Mouse (Mus musculus) liver, postnatal 0 days (tissue): Measurements from ENCODE around the gene Nop10. TPM values are rescaled to one million over a fixed set of nuclear protein-coding genes. Genes with fewer than 3 reads are reported as not detected.
A peak's percentile ranks its signal among the peaks of the same experiment; 100 is the strongest.

ENCODE experiments used
- ATAC-seq: fragments of 200-750 bp; cut with Nextera tagmentation; 2 replicates; pipeline ENCODE4 v1.8.0; 2017; ENCODE audit warnings: mild to moderate bottlenecking, moderate library complexity
- DNase-seq: peaks from one replicate; pipeline ENCODE4 v3.0.0-alpha.2; 2016
- H3K27ac ChIP-seq: fragments of 300-500 bp; sonication (generic); 2 replicates; pipeline ENCODE4 v1.5.1; 2014; ENCODE audit warnings: antibody characterized with exemption, moderate library complexity, mild to moderate bottlenecking, low read depth
- H3K27me3 ChIP-seq: fragments of 300-500 bp; sonication (generic); 2 replicates; pipeline ENCODE4 v1.6.1; 2014; ENCODE audit warnings: low read length, control low read depth, mixed read lengths; ENCODE audit not compliant: insufficient read depth
- H3K36me3 ChIP-seq: fragments of 300-500 bp; sonication (generic); replicated peaks from 2 replicates; pipeline ENCODE4 v1.6.1; 2014; ENCODE audit warnings: mild to moderate bottlenecking, control low read depth, low read length, moderate library complexity, mixed read lengths; ENCODE audit not compliant: insufficient read depth
- H3K4me1 ChIP-seq: fragments of 300-500 bp; sonication (generic); 2 replicates; pipeline ENCODE4 v1.6.1; 2014; ENCODE audit warnings: antibody characterized with exemption, mild to moderate bottlenecking, control low read depth; ENCODE audit not compliant: insufficient read depth
- H3K4me2 ChIP-seq: fragments of 300-500 bp; sonication (generic); 2 replicates; pipeline ENCODE4 v1.6.1; 2014; ENCODE audit warnings: low read depth, mild to moderate bottlenecking, low read length, moderate library complexity, mixed read lengths
- H3K4me3 ChIP-seq: fragments of 300-500 bp; sonication (generic); 2 replicates; pipeline ENCODE4 v1.5.1; 2014; ENCODE audit warnings: low read depth, low read length
- H3K9ac ChIP-seq: fragments of 300-500 bp; sonication (generic); replicated peaks from 2 replicates; pipeline ENCODE4 v1.6.1; 2014; ENCODE audit warnings: mild to moderate bottlenecking, moderate library complexity
- H3K9me3 ChIP-seq: fragments of 300-500 bp; sonication (generic); 2 replicates; pipeline ENCODE4 v1.6.1; 2016; ENCODE audit warnings: mild to moderate bottlenecking, control low read depth, low read length, mixed read lengths
- CTCF ChIP-seq: sonication (generic); IDR thresholded peaks from 2 replicates; pipeline ENCODE4 v1.5.1; 2016; ENCODE audit warnings: antibody characterized with exemption, low read depth
- EP300 ChIP-seq: IDR thresholded peaks from 2 replicates; pipeline ENCODE4 v1.6.1; 2016; ENCODE audit warnings: antibody characterized with exemption, low read depth, mild to moderate bottlenecking
- WGBS: fragments of 180-500 bp; shearing (Covaris S2); extraction: QIAGEN DNeasy Blood & Tissue Kit; methylation state at CpG from one replicate; pipeline ENCODE4 v1.1.7; 2014; ENCODE audit not compliant: insufficient replicate concordance; 5-methylcytosine and 5-hydroxymethylcytosine counted together
- polyA plus RNA-seq: library from polyadenylated mRNA; unstranded; fragments of >200 nt; fragmentation: Nextera tagmentation; extraction: Ambion mirVana; gene quantifications from 2 replicates; pipeline ENCODE4 v1.2.1, GENCODE M21; 2015

Nop10 gene
- polyA plus RNA-seq, 1 experiment from 2014 or later, result 129 TPM

GRCm38 (mm10) chr2:112308671-112309070 lies 46.9 kb downstream of the Nop10 start:
- H3K9ac ChIP-seq, result no peak overlapping the region
- no peak overlapping the region for H3K4me3 ChIP-seq
- DNase-seq (no peak), ATAC-seq (no peak)
- no peaks in the 10 kb centered on the region for H3K4me1 ChIP-seq
- H3K36me3 ChIP-seq, result no peaks in the 10 kb centered on the region
- no peaks in the 10 kb centered on the region for H3K9me3 ChIP-seq
- 73% methylated on average over 3 of the region's 3 CpGs for WGBS
- no peaks in the 10 kb centered on the region for H3K27me3 ChIP-seq
- no peak overlapping the region for H3K27ac ChIP-seq
- no peak for TF ChIP-seq CTCF
- TF ChIP-seq EP300, result no peak
- H3K4me2 ChIP-seq, result no peak overlapping the region

- H3K9ac ChIP-seq, result no peak overlapping the region
- DNase-seq, result no peak
- no peak overlapping the region for H3K4me3 ChIP-seq
- H3K27me3 ChIP-seq, result no peaks in the 10 kb centered on the region
- WGBS, result 36% methylated on average over 10 of the region's 10 CpGs
- no peaks in the 10 kb centered on the region for H3K36me3 ChIP-seq
- H3K4me1 ChIP-seq, result no peaks in the 10 kb centered on the region
- peak; percentile 47 for ATAC-seq
- no peak overlapping the region for H3K4me2 ChIP-seq
- TF ChIP-seq EP300 (no peak), CTCF (no peak)
- no peak overlapping the region for H3K27ac ChIP-seq
- H3K9me3 ChIP-seq, result no peaks in the 10 kb centered on the region
These were observed 47.5 kb downstream of the Nop10 start for GRCm38 (mm10) chr2:112309161-112309600.

Other genes with a start within 250 kb of the Nop10 start
- not detected in 2 replicates for gene Olfr1310, start 249.2 kb upstream of the Nop10 start, polyA plus RNA-seq
- not detected in 2 replicates for gene Olfr1311, start 237.5 kb upstream of the Nop10 start, polyA plus RNA-seq
- not detected in 2 replicates for gene Olfr1312, start 211.7 kb upstream of the Nop10 start, polyA plus RNA-seq
- not detected in 2 replicates for gene Olfr1313, start 184.1 kb upstream of the Nop10 start, polyA plus RNA-seq
- not detected in 2 replicates for gene Olfr1314, start 165.1 kb upstream of the Nop10 start, polyA plus RNA-seq
- not detected in 2 replicates for gene Olfr1315-ps1, start 146.5 kb upstream of the Nop10 start, polyA plus RNA-seq
- gene Olfr1316, start 126.9 kb upstream of the Nop10 start, polyA plus RNA-seq, result not detected in 2 replicates
- gene Olfr1317, start 121.6 kb upstream of the Nop10 start, polyA plus RNA-seq, result not detected in 2 replicates
- not detected in 2 replicates for gene Olfr1318, start 107.7 kb upstream of the Nop10 start, polyA plus RNA-seq
- 1.6 and 1.7 TPM in 2 replicates for gene Lpcat4, start 22.5 kb upstream of the Nop10 start, polyA plus RNA-seq
- gene Nutm1, start 2.6 kb upstream of the Nop10 start, polyA plus RNA-seq, result 0.02 TPM in 1 of 2 replicates, not detected in the other
- gene Slc12a6, start 3.9 kb downstream of the Nop10 start, polyA plus RNA-seq, result 3.7 and 4.1 TPM in 2 replicates
- gene Gm21985, start 4.4 kb downstream of the Nop10 start, polyA plus RNA-seq, result not detected in 2 replicates
- 62.9 and 63.6 TPM in 2 replicates for gene Emc4, start 106.1 kb downstream of the Nop10 start, polyA plus RNA-seq
- 9.9 and 10.7 TPM in 2 replicates for gene Katnbl1, start 117.3 kb downstream of the Nop10 start, polyA plus RNA-seq
- gene Emc7, start 193.1 kb downstream of the Nop10 start, polyA plus RNA-seq, result 19.1 and 19.2 TPM in 2 replicates
- not detected in 2 replicates for gene Chrm5, start 218.8 kb downstream of the Nop10 start, polyA plus RNA-seq
- gene Aven, start 231.0 kb downstream of the Nop10 start, polyA plus RNA-seq, result 3.2 and 3.6 TPM in 2 replicates